Mouse (Mus musculus): Measurements from ENCODE around the gene Thy1.
A peak's percentile ranks its signal among the peaks of the same experiment; 100 is the strongest.

Gene Thy1

GRCm38 (mm10) chr9:44033957-44034727, 9.0 kb upstream of the Thy1 start:
- DNase-seq (ENCODE audit: low spot score): peak; percentile 86

- no peak for DNase-seq (ENCODE audit: low spot score)
Measured at GRCm38 (mm10) chr9:44037106-44037505, 6.1 kb upstream of the Thy1 start.

GRCm38 (mm10) chr9:44041511-44042395, 1.4 kb upstream of the Thy1 start:
- no peak for DNase-seq (ENCODE audit: low spot score)

- no peak for DNase-seq (ENCODE audit: low spot score)
Measured at GRCm38 (mm10) chr9:44042396-44042680, 846 bp upstream of the Thy1 start.

GRCm38 (mm10) chr9:44043708-44044425, 683 bp downstream of the Thy1 start:
- peak; percentile 56 for DNase-seq (ENCODE audit: low spot score)

- DNase-seq (ENCODE audit: low spot score): peak; percentile 63
Measured at GRCm38 (mm10) chr9:44044426-44045157, 1.4 kb downstream of the Thy1 start.

- DNase-seq (ENCODE audit: low spot score): no peak
Measured at GRCm38 (mm10) chr9:44045158-44045883, 2.1 kb downstream of the Thy1 start.

GRCm38 (mm10) chr9:44045884-44046272, 2.7 kb downstream of the Thy1 start:
- DNase-seq (ENCODE audit: low spot score): no peak

- no peak for DNase-seq (ENCODE audit: low spot score)
Measured at GRCm38 (mm10) chr9:44046426-44046825, 3.2 kb downstream of the Thy1 start.

- peak; percentile 69 for DNase-seq (ENCODE audit: low spot score)
Measured at GRCm38 (mm10) chr9:44047071-44047470, 3.9 kb downstream of the Thy1 start.

GRCm38 (mm10) chr9:44047571-44048490, 4.6 kb downstream of the Thy1 start:
- DNase-seq (ENCODE audit: low spot score): no peak

- DNase-seq (ENCODE audit: low spot score): no peak
Measured at GRCm38 (mm10) chr9:44048541-44049380, 5.6 kb downstream of the Thy1 start.

- no peak for DNase-seq (ENCODE audit: low spot score)
Measured at GRCm38 (mm10) chr9:44049381-44050165, 6.4 kb downstream of the Thy1 start.

- DNase-seq (ENCODE audit: low spot score): no peak
Measured at GRCm38 (mm10) chr9:44052855-44053254, 9.7 kb downstream of the Thy1 start.

GRCm38 (mm10) chr9:44053936-44054335, 10.8 kb downstream of the Thy1 start:
- peak; percentile 56 for DNase-seq (ENCODE audit: low spot score)

- no peak for DNase-seq (ENCODE audit: low spot score)
Measured at GRCm38 (mm10) chr9:44058606-44059005, 15.4 kb downstream of the Thy1 start.

- DNase-seq (ENCODE audit: low spot score): no peak
Measured at GRCm38 (mm10) chr9:44065177-44065576, 22.0 kb downstream of the Thy1 start.

- peak; percentile 100 for DNase-seq (ENCODE audit: low spot score)
Measured at GRCm38 (mm10) chr9:44066785-44067225, 23.6 kb downstream of the Thy1 start, which contains the start of gene Usp2. Usp2 (plus strand) TSS chr9:44067021.

Data from T-cell, adult 2 months (primary cell).